In genomic region chr5:139686530-139687249, GRCm38 (mm10) we compare ENCODE assay signal across 8 mouse cellular contexts. TPM values are rescaled to one million over a fixed set of nuclear protein-coding genes. Genes with fewer than 3 reads are reported as not detected.
DNase-seq lines count a peak whose midpoint lies in the region; ATAC-seq and TF ChIP-seq lines count a peak whose summit lies in the region.

No protein-coding gene starts in this region.

- H3K9me3 ChIP-seq in forebrain, embryonic 10.5 days = no peaks in the 10 kb centered on the region
- no peaks in the 10 kb centered on the region for H3K9me3 ChIP-seq in limb, embryonic 14.5 days (ENCODE audit: control insufficient read depth, low read length)
- H3K9me3 ChIP-seq in neural tube, embryonic 15.5 days (replicated peaks) = no peaks in the 10 kb centered on the region

- WGBS in forebrain, embryonic 10.5 days = 27% methylated on average over 21 of the region's 21 CpGs
- 31% methylated on average over 21 of the region's 21 CpGs for WGBS in limb, embryonic 14.5 days
- WGBS in neural tube, embryonic 15.5 days = 20% methylated on average over 21 of the region's 21 CpGs

- ATAC-seq in limb, embryonic 14.5 days (ENCODE audit: low FRiP score, low read depth) = peak; percentile 77
- peak; percentile 17; the same call in 1 of the 2 replicates for ATAC-seq in neural tube, embryonic 15.5 days (ENCODE audit: low FRiP score)

- 0 out of 2 replicates have a peak overlapping the region, but pooled peaks have one; percentile 56 for H3K27ac ChIP-seq in forebrain, embryonic 10.5 days
- H3K27ac ChIP-seq in limb, embryonic 14.5 days (replicated peaks; ENCODE audit: low read depth, low read length) = no peak overlapping the region
- no peak overlapping the region; the same call in 1 of the 2 replicates for H3K27ac ChIP-seq in neural tube, embryonic 15.5 days (replicated peaks)

- peak overlapping the region; percentile 12; the same call in 1 of the 2 replicates for H3K9ac ChIP-seq in limb, embryonic 14.5 days (ENCODE audit: low read depth, low read length, severe bottlenecking)
- H3K9ac ChIP-seq in neural tube, embryonic 15.5 days (replicated peaks) = no peak overlapping the region

- H3K36me3 ChIP-seq in forebrain, embryonic 10.5 days (replicated peaks) = no peaks in the 10 kb centered on the region
- H3K36me3 ChIP-seq in limb, embryonic 14.5 days (ENCODE audit: control insufficient read depth, insufficient read depth, low read length) = no peaks in the 10 kb centered on the region
- no peaks in the 10 kb centered on the region for H3K36me3 ChIP-seq in neural tube, embryonic 15.5 days

- peak overlapping the region; percentile 16; the same call in 1 of the 2 replicates for H3K4me3 ChIP-seq in forebrain, embryonic 10.5 days
- no peak overlapping the region for H3K4me3 ChIP-seq in limb, embryonic 14.5 days (replicated peaks; ENCODE audit: low read length)
- H3K4me3 ChIP-seq in neural tube, embryonic 15.5 days (replicated peaks) = no peak overlapping the region

- H3K4me1 ChIP-seq in forebrain, embryonic 10.5 days = peaks cover 36% of the 10 kb centered on the region
- peaks cover 13% of the 10 kb centered on the region for H3K4me1 ChIP-seq in limb, embryonic 14.5 days (ENCODE audit: control insufficient read depth, insufficient read depth, low read length)
- H3K4me1 ChIP-seq in neural tube, embryonic 15.5 days = peaks cover 30% of the 10 kb centered on the region

- H3K27me3 ChIP-seq in forebrain, embryonic 10.5 days (ENCODE audit: poor library complexity, severe bottlenecking) = peaks cover 86% of the 10 kb centered on the region
- H3K27me3 ChIP-seq in limb, embryonic 14.5 days (ENCODE audit: control insufficient read depth, insufficient read depth, low read length) = no peaks in the 10 kb centered on the region; the same call in 1 of the 2 replicates
- H3K27me3 ChIP-seq in neural tube, embryonic 15.5 days (replicated peaks) = peaks cover 46% of the 10 kb centered on the region

- DNase-seq in kidney, postnatal 10 days = peak; percentile 44
- no peak for DNase-seq in kidney, postnatal 25 days
- DNase-seq in NIH3T3 (ENCODE audit: low read depth) = peak; percentile 35
- DNase-seq in forebrain, embryonic 10.5 days (ENCODE audit: extremely low spot score, low spot score) = peak; percentile 51
- DNase-seq in limb, embryonic 14.5 days (ENCODE audit: low spot score) = peak; percentile 34
- DNase-seq in spleen, postnatal 10 days (ENCODE audit: low spot score in 2 of 2) = no peak
- no peak for DNase-seq in heart, adult 11 months

- TF ChIP-seq POLR2A in limb, embryonic 14.5 days (IDR thresholded peaks at IDR 0.05; ENCODE audit: borderline replicate concordance, extremely low read depth, insufficient read depth, insufficient read length) = no peak

- H3K4me2 ChIP-seq in limb, embryonic 14.5 days (replicated peaks; ENCODE audit: low read depth, low read length, severe bottlenecking) = no peak overlapping the region
- H3K4me2 ChIP-seq in neural tube, embryonic 15.5 days = 0 out of 2 replicates have a peak overlapping the region, but pooled peaks have one; percentile 2

RNA-seq across cellular contexts. Expression of gene Micall2, which starts 49.4 kb away (rescaled TPM):
- 5.9 and 6.9 TPM in 2 replicates for polyA plus RNA-seq in forebrain, embryonic 10.5 days (2016; fragmentation: Nextera tagmentation; extraction: Ambion mirVana)
- polyA plus RNA-seq in limb, embryonic 14.5 days (2012; rRNA removed) = 6.5 and 7.0 TPM in 2 replicates
- 5.5 and 7.4 TPM in 2 replicates for polyA plus RNA-seq in limb, embryonic 14.5 days (2014; fragmentation: Nextera tagmentation; extraction: Ambion mirVana)
- polyA plus RNA-seq in neural tube, embryonic 15.5 days (2015; fragmentation: Nextera tagmentation; extraction: Ambion mirVana) = 8.4 and 8.5 TPM in 2 replicates

Comparison
In these comparisons a context has a peak if more than half of its experiments do, and no peak if none do; other contexts are left out.
1. DNase-seq: peak in kidney, postnatal 10 days (single experiment), NIH3T3 (single experiment), forebrain, embryonic 10.5 days (single experiment) and limb, embryonic 14.5 days (single experiment); none in kidney, postnatal 25 days (0 of 2), spleen, postnatal 10 days (0 of 2) and heart, adult 11 months (single experiment).